Mouse (Mus musculus) liver, embryonic 16.5 days (tissue): Measurements from ENCODE around the gene Ly86. TPM values are rescaled to one million over a fixed set of nuclear protein-coding genes. Genes with fewer than 3 reads are reported as not detected.

ENCODE experiments used
- ATAC-seq: fragments of 200-750 bp; cut with Nextera tagmentation; 2 replicates; pipeline ENCODE4 v1.8.0; 2017; ENCODE audit warnings: low read depth, mild to moderate bottlenecking, moderate number of reproducible peaks, moderate library complexity
- H3K27ac ChIP-seq: fragments of 300-500 bp; sonication (generic); 2 replicates; pipeline ENCODE4 v1.5.1; 2014; ENCODE audit warnings: mild to moderate bottlenecking, low read length
- H3K27me3 ChIP-seq: fragments of 300-500 bp; sonication (generic); 2 replicates; pipeline ENCODE4 v1.6.1; 2014; ENCODE audit warnings: low read depth, low read length, mixed read lengths; ENCODE audit not compliant: control insufficient read depth, insufficient read depth
- H3K36me3 ChIP-seq: fragments of 300-500 bp; sonication (generic); 2 replicates; pipeline ENCODE4 v1.6.1; 2014; ENCODE audit warnings: mild to moderate bottlenecking; ENCODE audit not compliant: control insufficient read depth, insufficient read depth
- H3K4me1 ChIP-seq: fragments of 300-500 bp; sonication (generic); 2 replicates; pipeline ENCODE4 v1.6.1; 2014; ENCODE audit warnings: low read depth, low read length, mixed read lengths; ENCODE audit not compliant: control insufficient read depth
- H3K4me2 ChIP-seq: fragments of 300-500 bp; sonication (generic); 2 replicates; pipeline ENCODE4 v1.6.1; 2014; ENCODE audit warnings: low read depth, low read length, mixed read lengths
- H3K4me3 ChIP-seq: fragments of 300-500 bp; sonication (generic); 2 replicates; pipeline ENCODE4 v1.5.1; 2014; ENCODE audit warnings: low read depth, mild to moderate bottlenecking, low read length
- H3K9ac ChIP-seq: fragments of 300-500 bp; sonication (generic); 2 replicates; pipeline ENCODE4 v1.6.1; 2014; ENCODE audit warnings: low read depth, low read length
- H3K9me3 ChIP-seq: fragments of 300-500 bp; sonication (generic); replicated peaks from 2 replicates; pipeline ENCODE4 v1.6.1; 2016; ENCODE audit warnings: low read length; ENCODE audit not compliant: control insufficient read depth
- WGBS: fragments of 180-500 bp; shearing (Covaris S2); extraction: QIAGEN DNeasy Blood & Tissue Kit; methylation state at CpG from one replicate; pipeline ENCODE4 v1.1.7; 2014; ENCODE audit not compliant: insufficient replicate concordance; 5-methylcytosine and 5-hydroxymethylcytosine counted together
- polyA plus RNA-seq: library from polyadenylated mRNA; unstranded; fragments of >200 nt; fragmentation: Nextera tagmentation; extraction: Ambion mirVana; gene quantifications from 2 replicates; pipeline ENCODE4 v1.2.1, GENCODE M21; 2015

Ly86 gene
- polyA plus RNA-seq, 1 experiment from 2014 or later: 13.6 TPM

DNA sequence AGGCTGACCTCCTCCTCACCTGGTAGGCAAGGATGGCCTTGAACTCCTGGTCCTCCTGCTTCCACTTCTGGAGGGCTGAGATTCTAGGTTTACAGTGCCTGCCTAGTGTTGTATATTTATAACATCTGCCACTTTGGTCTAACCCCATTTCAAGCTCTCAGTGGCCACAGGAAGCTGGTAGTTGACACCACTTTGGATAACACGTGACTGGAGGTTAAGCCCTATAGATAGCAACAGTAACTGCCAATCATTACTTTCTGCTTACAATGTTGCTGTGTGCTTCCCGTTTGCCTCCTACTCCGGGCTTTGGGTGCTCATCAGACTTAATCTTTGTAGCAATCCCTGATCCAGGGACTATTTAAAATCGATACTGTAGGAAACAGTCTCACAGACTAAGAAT lies 87.6 kb downstream of the Ly86 start:
- Histone ChIP-seq H3K4me2 (no peak overlapping the region), H3K9ac (no peak overlapping the region), H3K4me3 (no peak overlapping the region), H3K4me1 (no peaks in the 10 kb centered on the region; the same call in 1 of the 2 replicates), H3K9me3 (no peaks in the 10 kb centered on the region), H3K27ac (no peak overlapping the region), H3K36me3 (no peaks in the 10 kb centered on the region), H3K27me3 (no peaks in the 10 kb centered on the region)
- 10% methylated on average over 4 of the region's 4 CpGs for WGBS
- no peak for ATAC-seq

DNA sequence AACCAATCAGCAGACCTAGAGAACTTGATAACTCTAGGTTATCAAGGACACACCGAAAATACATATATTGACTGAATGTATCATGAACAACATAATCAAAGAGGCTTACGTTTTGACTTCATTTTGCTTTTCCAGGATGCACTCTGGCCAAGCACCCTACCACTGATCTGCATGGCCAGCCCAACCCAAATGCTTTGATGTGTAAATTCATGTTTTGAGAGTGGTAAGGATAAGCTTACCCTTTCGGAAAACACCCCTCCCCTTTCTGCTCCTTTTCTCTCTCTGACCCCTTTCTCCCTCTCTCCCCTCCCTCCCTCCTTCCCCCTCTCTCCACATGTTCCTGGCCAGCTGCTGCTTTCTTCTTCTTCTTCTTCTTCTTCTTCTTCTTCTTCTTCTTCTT lies 88.1 kb downstream of the Ly86 start:
- WGBS: 15% methylated on average over 3 of the region's 3 CpGs
- Histone ChIP-seq H3K9me3 (no peaks in the 10 kb centered on the region), H3K36me3 (no peaks in the 10 kb centered on the region), H3K27me3 (no peaks in the 10 kb centered on the region), H3K4me3 (no peak overlapping the region), H3K4me2 (no peak overlapping the region), H3K4me1 (no peaks in the 10 kb centered on the region; the same call in 1 of the 2 replicates), H3K9ac (no peak overlapping the region), H3K27ac (no peak overlapping the region)
- ATAC-seq: no peak

- H3K36me3 ChIP-seq: no peaks in the 10 kb centered on the region
- no peaks in the 10 kb centered on the region for H3K9me3 ChIP-seq
- no peak overlapping the region for H3K9ac ChIP-seq
- no peak for ATAC-seq
- 7% methylated on average over 3 of the region's 3 CpGs for WGBS
- no peak overlapping the region for H3K4me2 ChIP-seq
- H3K27me3 ChIP-seq: no peaks in the 10 kb centered on the region
- no peak overlapping the region for H3K27ac ChIP-seq
- no peaks in the 10 kb centered on the region; the same call in 1 of the 2 replicates for H3K4me1 ChIP-seq
- no peak overlapping the region for H3K4me3 ChIP-seq
Measured at GRCm38 (mm10) chr13:37433730-37434129, 88.7 kb downstream of the Ly86 start.

DNA sequence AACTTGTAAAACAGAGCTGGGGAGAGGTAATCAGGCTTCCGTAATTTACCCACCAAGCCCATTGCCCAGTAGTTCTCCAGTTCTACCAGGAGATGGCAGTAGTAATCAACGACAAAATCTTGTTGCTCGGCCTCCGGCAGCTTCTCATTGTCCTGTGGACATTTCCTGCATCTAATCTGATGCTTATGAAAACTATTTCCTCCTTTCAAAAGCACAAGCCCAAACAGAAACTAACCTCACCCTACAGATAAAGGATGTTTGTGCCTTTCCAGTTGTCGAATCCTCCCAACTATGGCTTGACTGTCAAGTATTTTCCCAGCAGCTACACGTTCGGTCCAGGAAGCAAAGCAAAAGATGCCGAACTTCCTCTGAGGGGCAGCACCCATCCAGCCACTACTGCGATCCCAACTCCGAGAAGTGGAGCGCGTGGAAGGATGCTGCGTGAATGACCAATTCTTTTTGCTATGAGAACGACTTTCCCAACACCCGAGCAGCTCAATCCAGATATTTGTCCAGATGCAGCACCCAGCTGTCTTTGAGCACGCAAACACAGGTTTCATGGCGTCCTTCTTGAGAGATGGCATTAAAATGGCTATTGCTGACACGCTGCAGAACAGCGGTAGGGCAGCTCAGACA lies 89.2 kb downstream of the Ly86 start:
- peak overlapping the region; percentile 61 for H3K4me2 ChIP-seq
- no peaks in the 10 kb centered on the region for H3K36me3 ChIP-seq
- H3K4me1 ChIP-seq: no peaks in the 10 kb centered on the region; the same call in 1 of the 2 replicates
- no peak overlapping the region; the same call in 1 of the 2 replicates for H3K9ac ChIP-seq
- peak; percentile 9; the same call in 1 of the 2 replicates for ATAC-seq
- H3K9me3 ChIP-seq: no peaks in the 10 kb centered on the region
- peak overlapping the region; percentile 37 for H3K4me3 ChIP-seq
- no peak overlapping the region for H3K27ac ChIP-seq
- WGBS: 1% methylated on average over 19 of the region's 19 CpGs
- no peaks in the 10 kb centered on the region for H3K27me3 ChIP-seq

GRCm38 (mm10) chr13:37434841-37435240 lies 89.8 kb downstream of the Ly86 start:
- Histone ChIP-seq H3K27ac (no peak overlapping the region), H3K9ac (no peak overlapping the region; the same call in 1 of the 2 replicates), H3K9me3 (no peaks in the 10 kb centered on the region), H3K36me3 (no peaks in the 10 kb centered on the region), H3K4me2 (peak overlapping the region; percentile 61), H3K4me1 (no peaks in the 10 kb centered on the region; the same call in 1 of the 2 replicates), H3K27me3 (no peaks in the 10 kb centered on the region), H3K4me3 (peak overlapping the region; percentile 37)
- WGBS: 13% methylated on average over 9 of the region's 9 CpGs
- ATAC-seq: no peak

DNA sequence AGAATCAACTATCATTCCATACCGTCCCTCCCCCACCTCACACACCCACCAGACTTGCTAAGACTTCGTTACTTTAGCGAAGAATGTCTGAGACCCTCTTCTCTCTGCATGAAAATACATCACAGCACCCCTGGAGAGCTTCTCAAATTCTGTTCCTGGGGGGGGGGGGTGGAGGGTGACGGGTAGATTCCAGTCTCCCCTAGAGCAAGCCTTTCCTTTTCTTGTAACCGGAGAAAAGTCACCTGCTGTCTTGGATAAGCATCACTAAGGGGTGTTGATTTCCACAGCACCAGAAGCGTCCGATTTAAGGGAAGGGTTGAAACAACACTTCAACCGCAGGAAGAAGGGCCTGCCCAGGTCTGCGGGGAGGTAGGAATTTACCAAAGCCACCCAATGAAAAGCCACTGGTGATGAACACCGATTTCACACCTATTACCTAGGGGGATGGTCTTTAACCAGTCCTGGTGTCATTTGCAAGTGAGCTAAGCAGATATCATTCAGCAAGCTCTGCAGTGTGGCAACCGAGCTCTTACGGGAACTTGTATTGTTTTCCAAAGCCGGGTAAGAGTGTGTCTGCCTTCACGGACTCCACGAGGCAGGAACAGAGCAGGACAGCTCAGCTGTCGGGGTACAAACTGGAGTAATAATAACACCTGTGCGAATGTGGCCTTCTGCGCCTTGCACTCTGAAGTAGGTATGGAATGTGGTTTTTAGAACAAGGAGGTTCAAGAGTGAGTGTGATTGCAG lies 91.4 kb downstream of the Ly86 start:
- Histone ChIP-seq H3K4me3 (no peak overlapping the region), H3K27ac (no peak overlapping the region), H3K27me3 (no peaks in the 10 kb centered on the region), H3K36me3 (no peaks in the 10 kb centered on the region), H3K9me3 (no peaks in the 10 kb centered on the region), H3K4me1 (peaks cover 4% of the 10 kb centered on the region; the same call in 1 of the 2 replicates), H3K9ac (no peak overlapping the region), H3K4me2 (no peak overlapping the region)
- 42% methylated on average over 18 of the region's 18 CpGs for WGBS
- no peak for ATAC-seq

DNA sequence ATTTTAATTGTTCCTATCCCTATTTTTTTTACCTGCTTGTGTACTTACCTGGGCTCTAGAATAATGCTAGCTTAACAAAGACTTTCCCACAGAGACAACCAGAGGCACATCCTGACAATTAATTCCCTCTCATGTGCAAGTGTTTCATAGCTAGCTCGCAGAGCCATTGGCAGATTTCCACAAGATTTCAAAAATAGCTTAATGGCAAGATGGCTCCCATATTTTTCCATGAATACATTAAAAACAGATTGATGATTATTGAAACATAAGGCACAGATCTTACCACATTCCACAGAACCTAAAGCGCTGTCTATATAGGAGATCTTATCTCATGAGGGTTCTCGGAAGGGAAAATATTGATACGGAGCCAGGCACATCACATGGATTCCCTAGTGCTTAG lies 93.8 kb downstream of the Ly86 start:
- Histone ChIP-seq H3K4me1 (peaks cover 4% of the 10 kb centered on the region; the same call in 1 of the 2 replicates), H3K9me3 (no peaks in the 10 kb centered on the region), H3K27me3 (no peaks in the 10 kb centered on the region), H3K27ac (no peak overlapping the region), H3K36me3 (no peaks in the 10 kb centered on the region), H3K4me3 (no peak overlapping the region), H3K4me2 (no peak overlapping the region), H3K9ac (no peak overlapping the region)
- 79% methylated on average over 4 of the region's 4 CpGs for WGBS
- no peak for ATAC-seq

- Histone ChIP-seq H3K9me3 (no peaks in the 10 kb centered on the region), H3K9ac (no peak overlapping the region), H3K4me1 (peaks cover 4% of the 10 kb centered on the region; the same call in 1 of the 2 replicates), H3K27ac (no peak overlapping the region), H3K4me3 (no peak overlapping the region), H3K4me2 (no peak overlapping the region), H3K36me3 (no peaks in the 10 kb centered on the region), H3K27me3 (no peaks in the 10 kb centered on the region)
- WGBS: 59% methylated on average over 7 of the region's 7 CpGs
- ATAC-seq: no peak
Measured at GRCm38 (mm10) chr13:37439477-37439876, 94.5 kb downstream of the Ly86 start.

DNA sequence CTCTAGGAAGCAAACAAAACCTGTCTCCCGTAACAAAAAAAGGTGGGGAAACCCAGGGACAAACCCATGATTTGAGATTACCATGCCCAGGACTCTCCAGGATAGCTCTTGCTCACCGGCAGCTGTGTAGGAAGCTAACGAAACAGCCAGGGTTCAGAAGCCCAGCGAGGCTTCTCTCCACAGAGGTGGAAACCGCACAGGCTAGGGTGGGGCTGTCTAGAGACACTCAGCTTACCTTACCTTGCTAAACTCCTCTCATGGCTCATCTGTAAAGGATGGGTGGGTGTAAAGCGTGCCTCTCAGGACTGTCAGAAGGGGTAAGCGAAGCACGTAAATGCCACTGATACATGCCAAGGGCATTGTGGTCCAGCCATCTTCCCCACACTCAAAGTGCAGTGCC lies 94.9 kb downstream of the Ly86 start:
- Histone ChIP-seq H3K27ac (no peak overlapping the region), H3K4me3 (no peak overlapping the region), H3K27me3 (no peaks in the 10 kb centered on the region), H3K36me3 (no peaks in the 10 kb centered on the region), H3K9ac (no peak overlapping the region), H3K4me1 (peaks cover 4% of the 10 kb centered on the region; the same call in 1 of the 2 replicates), H3K4me2 (no peak overlapping the region), H3K9me3 (no peaks in the 10 kb centered on the region)
- no peak for ATAC-seq
- WGBS: 44% methylated on average over 8 of the region's 8 CpGs
